Mouse (Mus musculus): ENCODE data around the gene Ntng2. TPM values are rescaled to one million over a fixed set of nuclear protein-coding genes. Genes with fewer than 3 reads are reported as not detected.

The Ntng2 gene
- polyA plus RNA-seq, 1 experiment = 0.40 TPM

DNA sequence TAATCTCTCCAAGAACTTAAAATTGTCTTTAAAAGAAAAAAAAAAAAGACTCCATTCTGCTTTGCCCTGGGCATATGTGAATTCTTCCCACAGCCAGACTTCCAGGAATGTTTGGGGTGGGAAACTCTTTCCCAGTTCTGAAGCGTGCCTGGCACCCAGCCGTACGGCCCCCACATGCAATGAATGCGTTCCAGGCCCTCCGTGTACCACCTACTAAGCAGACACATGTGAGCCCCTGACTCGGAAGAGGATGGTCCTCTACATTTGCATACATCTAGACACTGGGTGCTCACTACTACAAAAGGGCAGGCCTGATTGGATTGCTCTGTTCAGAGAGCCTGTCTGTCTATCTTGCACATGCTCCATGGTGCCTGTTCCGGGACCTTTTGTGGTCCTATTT, 17.0 kb downstream of the Ntng2 start:
- Histone ChIP-seq H3ac (ENCODE audit: control insufficient read depth, insufficient read length, low read depth) (no peak overlapping the region), H3K36me3 (ENCODE audit: control insufficient read depth, insufficient read depth) (no peaks in the 10 kb centered on the region), H3K4me3 (ENCODE audit: insufficient read depth, poor library complexity, severe bottlenecking) (no peak overlapping the region), H3K79me2 (ENCODE audit: control insufficient read depth, insufficient read depth) (no peaks in the 10 kb centered on the region), H3K27me3 (ENCODE audit: control insufficient read depth, insufficient read depth, insufficient read length) (peaks cover 76% of the 10 kb centered on the region), H3K79me3 (ENCODE audit: low read depth) (no peaks in the 10 kb centered on the region)
- no peak for TF ChIP-seq FOSL1 (IDR thresholded peaks at IDR 0.05; ENCODE audit: insufficient read depth, low read length, poor library complexity, severe bottlenecking)
- no peak for TF ChIP-seq USF1 (IDR thresholded peaks at IDR 0.05; ENCODE audit: low read depth)
- TF ChIP-seq CEBPB (IDR thresholded peaks at IDR 0.05; ENCODE audit: low read depth) = no peak

DNA sequence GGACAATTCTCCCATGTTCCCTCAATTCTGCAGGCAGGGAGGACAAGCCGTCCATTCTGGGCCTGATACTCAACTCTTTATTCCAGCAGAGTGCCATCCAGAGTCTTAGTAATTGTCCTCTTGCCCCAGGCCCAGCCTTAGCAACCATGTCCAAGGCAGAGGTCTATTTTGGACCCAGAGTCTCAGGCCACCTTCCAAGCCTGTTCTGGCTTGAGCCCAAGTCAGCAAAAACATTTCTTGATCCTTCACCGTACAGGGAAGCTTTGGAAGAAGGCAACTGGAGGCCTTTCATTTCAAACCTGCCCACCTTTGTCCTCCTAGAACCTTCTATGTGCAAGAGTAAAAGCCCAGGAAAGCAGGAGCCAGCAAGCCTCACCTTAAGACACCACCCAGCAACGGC, 17.8 kb downstream of the Ntng2 start:
- TF ChIP-seq CEBPB (IDR thresholded peaks at IDR 0.05; ENCODE audit: low read depth) = no peak
- no peak for TF ChIP-seq CTCF (IDR thresholded peaks at IDR 0.05; ENCODE audit: control insufficient read depth, insufficient read depth, insufficient read length)
- no peak for TF ChIP-seq MYOG (IDR thresholded peaks at IDR 0.05; ENCODE audit: control insufficient read depth, extremely low read depth, insufficient read length)
- TF ChIP-seq MYOD1 (IDR thresholded peaks at IDR 0.05; ENCODE audit: control insufficient read depth, insufficient read length, low read depth) = no peak
- no peak for TF ChIP-seq FOSL1 (IDR thresholded peaks at IDR 0.05; ENCODE audit: insufficient read depth, low read length, poor library complexity, severe bottlenecking)
- TF ChIP-seq MAX (IDR thresholded peaks at IDR 0.05) = no peak
- no peak for TF ChIP-seq USF1 (IDR thresholded peaks at IDR 0.05; ENCODE audit: low read depth)
- Histone ChIP-seq H3K79me3 (ENCODE audit: low read depth) (no peaks in the 10 kb centered on the region), H3K36me3 (ENCODE audit: control insufficient read depth, insufficient read depth) (no peaks in the 10 kb centered on the region), H3K79me2 (ENCODE audit: control insufficient read depth, insufficient read depth) (no peaks in the 10 kb centered on the region), H3ac (ENCODE audit: control insufficient read depth, insufficient read length, low read depth) (no peak overlapping the region), H3K4me3 (ENCODE audit: insufficient read depth, poor library complexity, severe bottlenecking) (no peak overlapping the region), H3K27me3 (ENCODE audit: control insufficient read depth, insufficient read depth, insufficient read length) (peaks cover 77% of the 10 kb centered on the region)

DNA sequence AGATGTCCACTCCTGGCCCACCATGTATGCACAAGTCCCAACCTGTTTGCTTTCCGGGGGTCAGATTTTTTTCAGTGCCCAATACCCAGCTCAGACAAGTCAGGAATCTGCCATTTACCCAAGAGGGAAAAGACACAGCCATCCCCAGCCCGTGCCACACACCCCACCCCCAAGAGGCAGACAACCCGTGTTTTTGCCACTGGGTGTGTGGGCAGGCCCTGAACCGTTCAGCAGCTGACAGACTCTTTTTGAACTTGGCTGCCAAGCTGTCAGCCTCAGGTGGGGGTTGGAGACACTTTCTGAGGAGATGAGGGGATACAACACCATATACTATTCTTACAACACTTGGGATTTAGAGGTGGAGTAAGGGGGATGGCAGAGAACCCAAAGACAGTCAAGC, 18.8 kb downstream of the Ntng2 start:
- no peaks in the 10 kb centered on the region for H3K36me3 ChIP-seq (ENCODE audit: control insufficient read depth, insufficient read depth)
- H3K4me3 ChIP-seq (ENCODE audit: insufficient read depth, poor library complexity, severe bottlenecking) = no peak overlapping the region
- no peaks in the 10 kb centered on the region for H3K79me2 ChIP-seq (ENCODE audit: control insufficient read depth, insufficient read depth)
- H3K79me3 ChIP-seq (ENCODE audit: low read depth) = no peaks in the 10 kb centered on the region
- H3ac ChIP-seq (ENCODE audit: control insufficient read depth, insufficient read length, low read depth) = no peak overlapping the region
- no peak for TF ChIP-seq MYOD1 (IDR thresholded peaks at IDR 0.05; ENCODE audit: control insufficient read depth, insufficient read length, low read depth)
- TF ChIP-seq USF1 (IDR thresholded peaks at IDR 0.05; ENCODE audit: low read depth) = no peak
- no peak for TF ChIP-seq CEBPB (IDR thresholded peaks at IDR 0.05; ENCODE audit: low read depth)
- TF ChIP-seq FOSL1 (IDR thresholded peaks at IDR 0.05; ENCODE audit: insufficient read depth, low read length, poor library complexity, severe bottlenecking) = no peak
- no peak for TF ChIP-seq MYOG (IDR thresholded peaks at IDR 0.05; ENCODE audit: control insufficient read depth, extremely low read depth, insufficient read length)
- no peak for TF ChIP-seq CTCF (IDR thresholded peaks at IDR 0.05; ENCODE audit: control insufficient read depth, insufficient read depth, insufficient read length)
- TF ChIP-seq MAX (IDR thresholded peaks at IDR 0.05) = no peak
- H3K27me3 ChIP-seq (ENCODE audit: control insufficient read depth, insufficient read depth, insufficient read length) = peaks cover 85% of the 10 kb centered on the region

- H3ac ChIP-seq (ENCODE audit: control insufficient read depth, insufficient read length, low read depth) = no peak overlapping the region
- no peaks in the 10 kb centered on the region for H3K79me3 ChIP-seq (ENCODE audit: low read depth)
- H3K27me3 ChIP-seq (ENCODE audit: control insufficient read depth, insufficient read depth, insufficient read length) = peaks cover 73% of the 10 kb centered on the region
- H3K4me3 ChIP-seq (ENCODE audit: insufficient read depth, poor library complexity, severe bottlenecking) = no peak overlapping the region
- no peaks in the 10 kb centered on the region for H3K79me2 ChIP-seq (ENCODE audit: control insufficient read depth, insufficient read depth)
- no peak for TF ChIP-seq FOSL1 (IDR thresholded peaks at IDR 0.05; ENCODE audit: insufficient read depth, low read length, poor library complexity, severe bottlenecking)
- H3K36me3 ChIP-seq (ENCODE audit: control insufficient read depth, insufficient read depth) = no peaks in the 10 kb centered on the region
Measured at GRCm38 (mm10) chr2:29230191-29230835, 22.5 kb downstream of the Ntng2 start.

- TF ChIP-seq CTCF (IDR thresholded peaks at IDR 0.05; ENCODE audit: control insufficient read depth, insufficient read depth, insufficient read length) = no peak
- TF ChIP-seq MYOD1 (IDR thresholded peaks at IDR 0.05; ENCODE audit: control insufficient read depth, insufficient read length, low read depth) = no peak
- TF ChIP-seq MAX (IDR thresholded peaks at IDR 0.05) = no peak
- TF ChIP-seq USF1 (IDR thresholded peaks at IDR 0.05; ENCODE audit: low read depth) = no peak
- no peak for TF ChIP-seq FOSL1 (IDR thresholded peaks at IDR 0.05; ENCODE audit: insufficient read depth, low read length, poor library complexity, severe bottlenecking)
- TF ChIP-seq CEBPB (IDR thresholded peaks at IDR 0.05; ENCODE audit: low read depth) = no peak
- no peak for TF ChIP-seq MYOG (IDR thresholded peaks at IDR 0.05; ENCODE audit: control insufficient read depth, extremely low read depth, insufficient read length)
- H3K79me3 ChIP-seq (ENCODE audit: low read depth) = no peaks in the 10 kb centered on the region
- no peaks in the 10 kb centered on the region for H3K36me3 ChIP-seq (ENCODE audit: control insufficient read depth, insufficient read depth)
- H3ac ChIP-seq (ENCODE audit: control insufficient read depth, insufficient read length, low read depth) = no peak overlapping the region
- no peak overlapping the region for H3K4me3 ChIP-seq (ENCODE audit: insufficient read depth, poor library complexity, severe bottlenecking)
- H3K79me2 ChIP-seq (ENCODE audit: control insufficient read depth, insufficient read depth) = no peaks in the 10 kb centered on the region
- peaks cover 66% of the 10 kb centered on the region for H3K27me3 ChIP-seq (ENCODE audit: control insufficient read depth, insufficient read depth, insufficient read length)
Measured at GRCm38 (mm10) chr2:29226671-29227070, 26.1 kb downstream of the Ntng2 start.

DNA sequence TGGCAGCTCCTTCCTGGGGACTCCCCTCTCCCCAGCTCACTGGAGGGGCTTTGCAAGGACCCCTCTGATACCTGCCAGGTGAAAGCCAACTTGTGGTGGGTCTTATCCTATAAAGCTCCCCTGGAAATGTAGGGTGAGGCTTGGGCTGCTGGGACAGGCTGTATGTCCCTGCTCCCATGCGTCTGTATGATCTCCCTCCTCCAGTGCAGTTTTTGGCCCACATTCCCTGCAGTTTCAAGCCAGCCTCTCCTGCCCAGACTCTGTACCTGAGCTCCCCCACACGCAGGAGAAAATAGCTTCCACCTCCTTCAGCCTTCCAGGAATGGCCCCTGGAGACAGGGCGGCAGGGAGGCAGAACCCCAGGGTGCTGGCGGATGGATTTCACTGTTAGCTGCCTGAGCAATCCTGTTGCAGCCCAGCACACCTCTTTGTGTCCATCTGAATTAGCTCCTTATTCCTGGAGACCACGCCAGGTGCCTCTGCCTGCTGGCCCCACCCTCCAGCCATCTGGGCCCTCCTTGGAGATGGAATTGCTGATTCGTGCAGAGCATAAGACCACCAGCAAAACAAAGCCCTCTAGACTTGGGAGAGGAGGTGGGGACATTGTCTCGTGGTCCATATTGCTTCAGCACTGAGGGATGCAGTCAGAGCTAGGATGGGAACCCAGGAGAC, 29.1 kb downstream of the Ntng2 start:
- TF ChIP-seq USF1 (IDR thresholded peaks at IDR 0.05; ENCODE audit: low read depth) = no peak
- TF ChIP-seq FOSL1 (IDR thresholded peaks at IDR 0.05; ENCODE audit: insufficient read depth, low read length, poor library complexity, severe bottlenecking) = no peak
- no peak for TF ChIP-seq MYOD1 (IDR thresholded peaks at IDR 0.05; ENCODE audit: control insufficient read depth, insufficient read length, low read depth)
- TF ChIP-seq MYOG (IDR thresholded peaks at IDR 0.05; ENCODE audit: control insufficient read depth, extremely low read depth, insufficient read length) = no peak
- TF ChIP-seq MAX (IDR thresholded peaks at IDR 0.05) = no peak
- H3K79me2 ChIP-seq (ENCODE audit: control insufficient read depth, insufficient read depth) = no peaks in the 10 kb centered on the region
- H3ac ChIP-seq (ENCODE audit: control insufficient read depth, insufficient read length, low read depth) = no peak overlapping the region
- H3K4me3 ChIP-seq (ENCODE audit: insufficient read depth, poor library complexity, severe bottlenecking) = no peak overlapping the region
- peaks cover 52% of the 10 kb centered on the region for H3K27me3 ChIP-seq (ENCODE audit: control insufficient read depth, insufficient read depth, insufficient read length)
- H3K79me3 ChIP-seq (ENCODE audit: low read depth) = no peaks in the 10 kb centered on the region
- H3K36me3 ChIP-seq (ENCODE audit: control insufficient read depth, insufficient read depth) = no peaks in the 10 kb centered on the region

Data from C2C12 (cell line).